Mouse (Mus musculus) neutrophil, adult 5-6 weeks (primary cell): ENCODE results near the gene Amigo3. TPM values are rescaled to one million over a fixed set of nuclear protein-coding genes. Genes with fewer than 3 reads are reported as not detected.

Source experiments
- ATAC-seq: fragments of 151-379, 151-347 bp; 2 replicates; pipeline ENCODE4 v1.8.0; 2017; ENCODE audit warnings: mild to moderate bottlenecking, moderate TSS enrichment; ENCODE audit not compliant: insufficient number of reproducible peaks, poor library complexity, low FRiP score, severe bottlenecking; ENCODE audit errors: extremely low read depth
- total RNA-seq: library from RNA; stranded (forward); fragments of 200-1000 nt; gene quantifications from 2 replicates; pipeline ENCODE4 v1.2.3, GENCODE M21; 2017

The Amigo3 gene
- total RNA-seq, 1 experiment from 2014 or later = 4.5 TPM

- no peak for ATAC-seq
Observed at GRCm38 (mm10) chr9:108051184-108051930, 1.6 kb upstream of the Amigo3 start.

DNA sequence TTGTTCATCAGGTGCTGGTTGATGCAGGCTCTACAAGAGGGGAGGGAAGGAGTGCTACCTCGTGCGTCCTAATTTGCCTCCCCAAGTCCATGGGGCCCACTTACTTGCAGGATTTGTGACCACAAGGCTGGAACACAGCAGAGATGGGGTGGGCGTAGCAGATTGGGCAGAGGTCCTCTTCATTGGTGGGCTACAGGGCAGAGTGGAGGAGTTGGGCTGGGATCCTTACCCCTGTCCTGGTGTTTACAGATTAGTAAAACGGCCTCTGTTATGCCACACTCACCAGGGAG is 1.1 kb upstream of the Amigo3 start:
- ATAC-seq = no peak

DNA sequence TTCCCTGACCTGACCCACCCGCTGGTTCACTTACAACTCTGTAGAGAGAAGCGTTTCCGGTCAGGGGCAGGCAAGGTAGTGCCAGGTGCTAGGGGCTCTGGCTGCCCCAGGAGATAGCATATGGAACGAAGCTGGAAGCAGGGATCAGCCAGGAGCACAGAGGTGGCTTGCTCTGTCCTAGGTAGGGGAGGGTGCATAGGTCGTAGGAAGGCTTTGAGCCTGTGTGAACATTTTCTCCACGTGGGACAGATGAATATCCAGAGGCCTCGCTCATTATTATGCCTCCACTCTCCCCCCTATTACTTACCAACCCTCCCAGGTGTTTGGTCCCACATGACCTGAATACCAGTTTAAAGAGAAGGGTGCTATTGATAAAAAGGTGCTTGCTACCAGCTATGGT is 548 bp upstream of the Amigo3 start:
- no peak for ATAC-seq

DNA sequence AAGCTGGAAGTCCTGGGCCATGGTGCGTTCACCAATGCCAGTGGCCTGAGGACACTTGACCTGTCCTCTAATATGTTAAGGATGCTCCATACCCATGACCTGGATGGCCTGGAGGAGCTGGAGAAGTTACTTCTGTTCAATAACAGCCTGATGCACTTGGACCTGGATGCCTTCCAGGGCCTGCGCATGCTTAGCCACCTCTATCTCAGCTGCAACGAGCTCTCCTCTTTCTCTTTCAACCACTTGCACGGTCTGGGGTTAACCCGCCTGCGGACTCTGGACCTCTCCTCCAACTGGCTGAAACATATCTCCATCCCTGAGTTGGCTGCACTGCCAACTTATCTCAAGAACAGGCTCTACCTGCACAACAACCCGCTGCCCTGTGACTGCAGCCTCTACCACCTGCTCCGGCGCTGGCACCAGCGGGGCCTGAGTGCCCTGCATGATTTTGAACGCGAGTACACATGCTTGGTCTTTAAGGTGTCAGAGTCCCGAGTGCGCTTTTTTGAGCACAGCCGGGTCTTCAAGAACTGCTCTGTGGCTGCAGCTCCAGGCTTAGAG is 786 bp downstream of the Amigo3 start:
- ATAC-seq = no peak

- no peak for ATAC-seq
Observed at GRCm38 (mm10) chr9:108054331-108055040, 1.5 kb downstream of the Amigo3 start.

DNA sequence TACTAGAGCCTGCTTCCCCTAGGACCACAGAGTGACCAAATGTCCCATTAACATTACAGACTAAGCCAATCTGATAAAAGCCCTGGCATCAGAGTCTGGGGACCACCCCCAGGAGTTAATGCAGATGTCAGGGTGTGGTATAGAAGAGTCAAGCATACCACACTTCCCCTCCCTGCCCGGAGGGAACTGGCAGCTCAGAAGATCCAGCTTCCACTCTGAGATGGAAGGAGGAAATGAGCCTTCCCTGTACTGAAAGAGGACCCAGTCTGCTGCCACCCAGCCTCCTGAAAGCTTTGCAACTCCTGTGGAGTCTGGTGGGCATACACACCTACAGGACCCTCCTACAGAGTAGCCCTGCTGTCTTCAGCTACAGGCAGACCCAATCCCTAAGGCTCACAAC is 2.1 kb downstream of the Amigo3 start:
- ATAC-seq = no peak

- ATAC-seq = no peak
Observed at GRCm38 (mm10) chr9:108055661-108056237, 2.8 kb downstream of the Amigo3 start.

DNA sequence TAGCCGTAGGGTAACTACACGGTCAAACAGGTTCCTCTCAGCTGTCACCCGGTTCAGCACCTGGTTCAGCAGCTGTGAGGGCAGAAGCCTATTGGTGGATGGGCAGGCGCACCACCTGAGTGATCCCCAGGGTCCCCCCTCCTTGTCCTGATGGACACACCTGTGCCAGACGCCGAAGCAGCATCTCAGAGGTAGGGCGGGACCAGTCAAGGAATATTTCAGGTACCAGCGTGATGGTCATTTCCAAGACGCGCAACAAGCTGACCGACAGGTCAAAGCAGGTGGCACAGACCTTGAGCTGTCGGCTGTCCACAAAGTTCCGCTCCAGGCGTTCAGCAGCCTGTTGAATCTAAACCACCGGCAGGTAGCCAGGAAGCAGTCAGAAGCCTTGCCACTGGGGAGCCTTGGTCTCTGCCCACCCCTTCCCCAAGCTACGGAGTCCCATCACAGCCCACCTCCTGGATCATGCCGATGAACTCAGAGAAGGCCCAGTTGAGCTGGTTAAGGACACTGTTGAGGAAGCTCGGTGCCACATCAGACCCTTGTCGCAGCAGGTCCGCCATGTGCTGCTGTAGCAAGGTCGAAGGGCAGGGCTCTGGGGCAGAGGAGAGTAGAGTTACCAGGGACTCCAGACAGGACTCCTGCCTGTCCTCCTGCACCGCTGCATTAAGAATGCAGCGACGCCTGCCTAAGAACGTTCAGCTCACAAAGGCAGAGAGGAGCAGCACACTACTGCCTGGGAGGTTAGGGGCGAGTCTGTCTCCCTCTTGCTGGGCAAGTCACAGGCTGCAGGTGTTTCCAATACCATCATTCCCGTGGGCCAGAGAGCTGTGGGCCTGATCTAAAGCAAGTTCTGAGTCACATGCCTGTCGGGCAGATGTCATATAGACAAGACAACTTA is 3.7 kb downstream of the Amigo3 start:
- ATAC-seq = no peak

DNA sequence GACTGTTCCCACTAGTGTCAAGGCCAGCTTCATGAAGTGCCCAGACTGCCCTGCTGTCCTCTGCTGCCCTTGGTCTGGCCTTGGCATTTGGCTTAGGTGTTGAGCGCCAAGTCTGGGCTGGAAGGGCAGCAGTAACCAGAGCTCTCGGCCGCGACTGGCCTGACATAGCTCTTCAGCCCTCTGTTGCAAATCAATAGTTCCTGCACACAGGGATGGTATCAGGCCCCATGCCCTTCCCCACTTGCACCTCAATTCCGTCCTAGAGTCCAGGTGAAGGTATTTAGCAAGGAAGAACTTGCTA is 4.3 kb downstream of the Amigo3 start:
- no peak for ATAC-seq

DNA sequence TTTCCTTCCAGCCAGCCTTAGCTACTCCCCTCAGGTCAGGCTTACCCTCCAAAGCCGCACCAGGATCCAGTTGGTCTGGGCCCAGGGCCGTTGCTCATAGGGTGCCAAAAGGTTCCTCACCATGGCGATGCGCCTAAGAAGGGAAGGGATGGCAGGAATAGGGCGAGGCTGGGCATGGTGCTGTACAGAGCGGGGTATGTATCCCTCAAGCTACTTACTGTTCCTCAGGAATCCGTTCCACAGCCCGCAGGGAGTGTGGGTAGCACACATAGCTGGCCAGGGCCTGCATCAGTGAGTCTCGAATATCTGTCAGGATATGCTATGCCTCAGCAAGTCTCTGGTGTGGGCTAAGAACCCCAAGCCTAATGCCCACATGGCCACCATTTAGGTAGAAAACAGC is 5.3 kb downstream of the Amigo3 start:
- no peak for ATAC-seq

- ATAC-seq = no peak
Observed at GRCm38 (mm10) chr9:108062142-108062541, 9.2 kb downstream of the Amigo3 start.

DNA sequence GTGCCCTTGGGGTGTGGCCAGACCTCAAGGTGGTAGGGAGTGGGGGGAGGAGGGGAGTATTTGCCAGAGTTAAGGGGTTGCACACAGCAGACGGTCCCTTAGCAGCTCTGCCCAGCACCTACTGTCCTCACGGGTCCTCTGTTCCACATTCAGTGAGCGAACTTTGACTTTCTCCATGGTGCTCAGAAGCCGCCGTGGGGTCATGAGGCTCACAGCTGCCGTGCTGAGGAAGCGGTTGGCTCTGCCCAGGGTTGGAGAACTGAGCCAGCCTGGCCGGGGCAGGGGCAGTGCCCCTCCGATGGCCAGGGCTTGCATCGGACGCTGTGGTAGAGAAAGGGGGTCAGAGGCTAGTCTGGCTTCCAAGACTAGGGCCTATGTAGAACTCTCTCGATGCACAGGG is 10.4 kb downstream of the Amigo3 start:
- ATAC-seq = no peak

- no peak for ATAC-seq
Observed at GRCm38 (mm10) chr9:108065491-108066011, 12.6 kb downstream of the Amigo3 start.

- no peak for ATAC-seq
Observed at GRCm38 (mm10) chr9:108067199-108067598, 14.2 kb downstream of the Amigo3 start.

- ATAC-seq = peak; percentile 77
Observed at GRCm38 (mm10) chr9:108067900-108068299, 14.9 kb downstream of the Amigo3 start.

DNA sequence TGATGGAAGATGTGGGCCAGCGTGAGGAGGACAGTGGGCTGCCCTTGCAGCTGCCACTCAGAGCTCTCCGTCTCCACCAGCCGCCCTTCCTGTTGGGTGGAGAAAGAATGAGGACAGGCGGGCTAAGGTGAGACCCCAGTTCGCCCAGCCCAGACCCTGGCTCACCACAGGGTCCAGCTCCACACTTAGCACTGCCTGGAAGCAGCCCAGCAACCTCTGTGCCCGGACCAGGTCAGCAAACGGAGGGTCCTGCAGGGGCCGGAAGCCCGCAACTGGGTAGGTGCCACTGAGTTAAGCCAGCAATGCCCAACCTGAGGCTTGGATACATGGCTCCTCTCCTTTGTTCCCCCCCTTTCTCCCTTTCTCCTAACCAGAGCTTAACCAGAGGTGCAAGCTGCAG is 16.0 kb downstream of the Amigo3 start:
- no peak for ATAC-seq

GRCm38 (mm10) chr9:108069529-108069928 is 16.6 kb downstream of the Amigo3 start:
- no peak for ATAC-seq

DNA sequence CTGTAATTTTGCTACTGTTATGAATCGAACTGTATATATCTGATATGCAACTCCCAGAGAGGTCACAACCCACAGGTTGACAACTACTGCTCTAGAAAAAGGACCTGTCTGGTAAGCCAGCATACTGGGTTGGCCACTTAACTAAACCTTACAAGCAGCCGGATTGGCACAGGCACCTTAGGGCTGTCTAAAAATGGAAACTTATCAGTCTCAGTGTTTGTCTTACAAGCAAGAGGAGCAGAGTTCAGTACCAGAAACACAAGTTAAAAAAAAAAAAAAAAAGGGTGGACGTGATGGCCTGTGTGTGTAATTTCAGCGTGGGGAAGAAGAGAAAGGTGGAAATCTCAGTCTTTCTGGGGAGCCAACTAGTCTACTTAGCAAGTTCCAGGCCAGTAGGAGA is 18.8 kb downstream of the Amigo3 start:
- ATAC-seq = no peak

- ATAC-seq = no peak
Observed at GRCm38 (mm10) chr9:108072481-108072924, 19.5 kb downstream of the Amigo3 start.
